Mouse (Mus musculus) liver, embryonic 14.5 days (tissue): ENCODE measurements at regions not wholly inside any gene's neighbourhood (a gene's known extent, or its start where the extent isn't known, plus 50 kb on each side); places are given as distances from the start of the nearest gene placed in this dataset.

ENCODE experiments used
- CTCF ChIP-seq: IDR thresholded peaks from 2 replicates; pipeline ENCODE4 v1.5.1; 2016; ENCODE audit warnings: antibody characterized with exemption, low read depth, control low read depth
- EP300 ChIP-seq: IDR thresholded peaks from 2 replicates; pipeline ENCODE4 v1.6.1; 2016; ENCODE audit warnings: antibody characterized with exemption, low read depth

GRCm38 (mm10) chr3:123765911-123766556 is 75.4 kb upstream of the Ndst3 start:
- TF ChIP-seq CTCF (no peak), EP300 (no peak)
